Mouse (Mus musculus): ENCODE results near the gene Dtd1. TPM values are rescaled to one million over a fixed set of nuclear protein-coding genes. Genes with fewer than 3 reads are reported as not detected.

Dtd1 gene
- polyA plus RNA-seq, 1 experiment: 10.5 TPM

DNA sequence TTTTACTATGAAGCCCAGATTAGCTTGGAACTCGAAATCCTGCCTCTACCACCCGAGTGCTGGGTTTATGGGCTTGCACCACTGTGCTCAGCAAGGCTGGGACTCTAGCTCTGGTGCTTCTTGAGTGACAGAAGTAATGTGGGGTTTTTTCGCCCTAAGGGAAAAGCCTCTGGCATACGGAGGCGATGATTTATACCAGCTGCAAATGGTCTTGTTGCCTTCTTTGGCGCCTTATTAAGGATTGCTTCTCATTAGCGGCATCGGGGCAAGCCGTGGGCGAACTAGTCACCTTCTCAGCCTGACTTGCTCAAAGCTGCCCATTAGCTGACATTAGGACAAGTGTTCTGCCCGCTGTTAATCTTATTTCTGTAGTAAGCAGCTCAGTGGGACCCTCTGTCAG lies 100.9 kb downstream of the Dtd1 start:
- TF ChIP-seq CEBPB (IDR thresholded peaks at IDR 0.05; ENCODE audit: insufficient read depth, poor library complexity, severe bottlenecking) (no peak), POLR2A (IDR thresholded peaks at IDR 0.05; ENCODE audit: insufficient read length, low read depth) (no peak), MYOG (IDR thresholded peaks at IDR 0.05; ENCODE audit: control insufficient read depth in 1 of 3, insufficient read depth in 1 of 3, insufficient read length in 2 of 3, low read depth in 2 of 3) (no peak), MAX (IDR thresholded peaks at IDR 0.05; ENCODE audit: low read depth) (no peak), E2F4 (IDR thresholded peaks at IDR 0.05; ENCODE audit: insufficient read depth) (no peak), TCF12 (IDR thresholded peaks at IDR 0.05; ENCODE audit: insufficient read depth, poor library complexity, severe bottlenecking) (no peak), TCF3 (IDR thresholded peaks at IDR 0.05; ENCODE audit: insufficient read length, low read depth) (no peak), POLR2AphosphoS2 (IDR thresholded peaks at IDR 0.05; ENCODE audit: insufficient read length, low read depth) (no peak), USF1 (IDR thresholded peaks at IDR 0.05; ENCODE audit: low read depth) (no peak), MYOD1 (IDR thresholded peaks at IDR 0.05; ENCODE audit: control insufficient read depth in 1 of 3, insufficient read length in 2 of 3, low read depth in 2 of 3) (no peak), REST (IDR thresholded peaks at IDR 0.05; ENCODE audit: insufficient read depth, insufficient read length) (no peak)
- Histone ChIP-seq H3K4me2 (ENCODE audit: low read depth) (no peak overlapping the region), H3K4me3 (no peak overlapping the region)

DNA sequence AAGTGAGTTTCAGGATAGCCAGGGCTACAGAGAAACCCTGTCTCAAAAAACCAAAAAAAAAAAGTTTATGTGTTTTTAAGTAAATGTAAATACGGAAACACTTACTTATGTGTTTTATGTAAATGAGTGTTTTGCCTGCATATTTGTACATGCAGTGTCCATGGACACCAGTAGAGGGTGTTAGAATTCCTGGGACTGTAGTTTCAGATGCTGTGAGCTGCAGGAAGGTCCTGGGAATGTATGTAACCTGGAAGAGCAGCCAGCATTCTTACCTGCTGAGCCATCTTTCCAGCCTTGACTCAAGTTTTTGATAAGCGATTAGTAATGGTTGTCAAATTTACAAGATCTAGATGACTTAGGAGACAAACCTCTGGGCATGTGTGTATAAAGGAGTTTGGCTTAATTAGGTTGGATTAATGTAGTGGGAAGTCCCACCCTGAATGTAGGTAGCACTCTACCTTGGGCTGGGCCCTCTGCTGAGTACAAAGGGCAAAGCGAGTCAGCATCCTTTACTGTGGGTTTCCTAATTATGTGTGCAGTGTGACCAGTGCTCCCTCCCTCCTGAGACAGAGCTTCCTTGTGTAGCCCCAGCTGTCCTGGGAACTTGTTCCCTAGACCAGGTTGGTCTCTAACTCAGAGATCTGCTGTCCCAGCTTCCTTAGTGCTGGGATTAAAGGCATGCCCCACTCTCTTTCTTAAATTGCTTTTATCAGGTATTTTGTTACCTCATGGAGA lies 101.9 kb downstream of the Dtd1 start:
- H3K79me2 ChIP-seq (ENCODE audit: control insufficient read depth, insufficient read depth): no peaks in the 10 kb centered on the region
- no peaks in the 10 kb centered on the region for H3K36me3 ChIP-seq (ENCODE audit: control insufficient read depth, insufficient read depth)
- TF ChIP-seq TCF12 (IDR thresholded peaks at IDR 0.05; ENCODE audit: insufficient read depth, poor library complexity, severe bottlenecking) (no peak), MAX (IDR thresholded peaks at IDR 0.05; ENCODE audit: low read depth) (no peak), CEBPB (IDR thresholded peaks at IDR 0.05; ENCODE audit: insufficient read depth, poor library complexity, severe bottlenecking) (no peak), TCF3 (IDR thresholded peaks at IDR 0.05; ENCODE audit: insufficient read length, low read depth) (no peak), MYOD1 (IDR thresholded peaks at IDR 0.05; ENCODE audit: control insufficient read depth in 1 of 3, insufficient read length in 2 of 3, low read depth in 2 of 3) (no peak), USF1 (IDR thresholded peaks at IDR 0.05; ENCODE audit: low read depth) (no peak), MYOG (IDR thresholded peaks at IDR 0.05; ENCODE audit: control insufficient read depth in 1 of 3, insufficient read depth in 1 of 3, insufficient read length in 2 of 3, low read depth in 2 of 3) (no peak), POLR2AphosphoS2 (IDR thresholded peaks at IDR 0.05; ENCODE audit: insufficient read length, low read depth) (no peak), SRF (IDR thresholded peaks at IDR 0.05; ENCODE audit: control insufficient read depth, insufficient read length, low read depth) (no peak), E2F4 (IDR thresholded peaks at IDR 0.05; ENCODE audit: insufficient read depth) (no peak), REST (IDR thresholded peaks at IDR 0.05; ENCODE audit: insufficient read depth, insufficient read length) (no peak), POLR2A (IDR thresholded peaks at IDR 0.05; ENCODE audit: insufficient read length, low read depth) (no peak)
- no peaks in the 10 kb centered on the region for H3K27me3 ChIP-seq (ENCODE audit: control insufficient read depth, insufficient read depth, insufficient read length)
- H3K4me3 ChIP-seq: no peak overlapping the region
- no peak overlapping the region for H3ac ChIP-seq (ENCODE audit: control insufficient read depth, insufficient read length)
- H3K4me2 ChIP-seq (ENCODE audit: low read depth): no peak overlapping the region

More for the DNA sequence above, 100.9 kb downstream of the Dtd1 start:
- H3ac ChIP-seq (ENCODE audit: control insufficient read depth, insufficient read length): no peak overlapping the region
- H3K27me3 ChIP-seq (ENCODE audit: control insufficient read depth, insufficient read depth, insufficient read length): no peaks in the 10 kb centered on the region
- H3K79me2 ChIP-seq (ENCODE audit: control insufficient read depth, insufficient read depth): no peaks in the 10 kb centered on the region
- no peaks in the 10 kb centered on the region for H3K36me3 ChIP-seq (ENCODE audit: control insufficient read depth, insufficient read depth)

DNA sequence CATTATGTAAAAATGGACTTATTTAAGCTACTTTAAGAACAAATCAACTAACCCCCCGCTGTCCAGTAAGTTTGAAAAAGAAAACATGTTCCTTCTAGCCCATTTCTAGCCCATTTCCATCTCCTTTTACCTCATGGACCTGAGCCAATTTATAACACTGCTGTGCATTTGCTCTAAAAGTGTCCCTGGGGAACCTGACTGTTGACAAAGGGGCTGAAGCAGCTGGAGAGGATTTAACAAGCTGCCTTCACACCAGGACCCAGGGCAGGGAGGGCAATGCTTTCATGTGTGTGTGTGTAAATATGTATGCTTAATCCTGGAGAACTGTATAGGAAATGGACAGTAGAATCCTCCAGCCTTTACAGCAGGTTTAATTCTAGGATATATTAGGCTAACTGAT lies 109.6 kb downstream of the Dtd1 start:
- H3ac ChIP-seq (ENCODE audit: control insufficient read depth, insufficient read length): no peak overlapping the region
- no peaks in the 10 kb centered on the region for H3K79me2 ChIP-seq (ENCODE audit: control insufficient read depth, insufficient read depth)
- no peak overlapping the region for H3K4me3 ChIP-seq
- TF ChIP-seq REST (IDR thresholded peaks at IDR 0.05; ENCODE audit: insufficient read depth, insufficient read length) (no peak), TCF3 (IDR thresholded peaks at IDR 0.05; ENCODE audit: insufficient read length, low read depth) (no peak), MYOG (IDR thresholded peaks at IDR 0.05; ENCODE audit: control insufficient read depth in 1 of 3, insufficient read depth in 1 of 3, insufficient read length in 2 of 3, low read depth in 2 of 3) (no peak), SRF (IDR thresholded peaks at IDR 0.05; ENCODE audit: control insufficient read depth, insufficient read length, low read depth) (no peak), POLR2AphosphoS2 (IDR thresholded peaks at IDR 0.05; ENCODE audit: insufficient read length, low read depth) (no peak), MAX (IDR thresholded peaks at IDR 0.05; ENCODE audit: low read depth) (no peak), TCF12 (IDR thresholded peaks at IDR 0.05; ENCODE audit: insufficient read depth, poor library complexity, severe bottlenecking) (no peak), CEBPB (IDR thresholded peaks at IDR 0.05; ENCODE audit: insufficient read depth, poor library complexity, severe bottlenecking) (no peak), USF1 (IDR thresholded peaks at IDR 0.05; ENCODE audit: low read depth) (no peak), POLR2A (IDR thresholded peaks at IDR 0.05; ENCODE audit: insufficient read length, low read depth) (no peak), MYOD1 (IDR thresholded peaks at IDR 0.05; ENCODE audit: control insufficient read depth in 1 of 3, insufficient read length in 2 of 3, low read depth in 2 of 3) (no peak), E2F4 (IDR thresholded peaks at IDR 0.05; ENCODE audit: insufficient read depth) (no peak)
- H3K36me3 ChIP-seq (ENCODE audit: control insufficient read depth, insufficient read depth): no peaks in the 10 kb centered on the region
- no peaks in the 10 kb centered on the region for H3K27me3 ChIP-seq (ENCODE audit: control insufficient read depth, insufficient read depth, insufficient read length)
- no peak overlapping the region for H3K4me2 ChIP-seq (ENCODE audit: low read depth)

DNA sequence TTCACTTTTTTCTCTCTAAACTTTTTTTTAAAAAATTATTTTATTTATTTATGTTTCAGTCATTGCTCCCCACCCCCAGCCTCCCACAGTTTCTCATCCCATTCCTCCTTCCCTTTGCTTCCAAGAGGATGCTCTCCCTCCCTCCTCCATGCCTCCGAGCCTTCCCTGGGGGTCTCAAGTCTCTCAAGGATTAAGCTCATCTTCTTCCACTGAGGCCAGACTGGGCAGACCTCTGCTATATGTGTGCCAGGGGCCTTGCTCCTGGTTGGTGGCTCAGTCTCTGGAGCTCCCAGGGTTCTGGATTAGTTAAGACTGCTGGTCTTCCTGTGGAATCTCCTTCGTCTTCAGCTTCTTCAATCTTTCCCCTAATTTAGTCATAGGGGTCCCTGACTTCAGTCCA lies 110.0 kb downstream of the Dtd1 start:
- Histone ChIP-seq H3K36me3 (ENCODE audit: control insufficient read depth, insufficient read depth) (no peaks in the 10 kb centered on the region), H3K4me2 (ENCODE audit: low read depth) (no peak overlapping the region), H3K79me2 (ENCODE audit: control insufficient read depth, insufficient read depth) (no peaks in the 10 kb centered on the region)

More for the DNA sequence above, 110.0 kb downstream of the Dtd1 start:
- H3K27me3 ChIP-seq (ENCODE audit: control insufficient read depth, insufficient read depth, insufficient read length): no peaks in the 10 kb centered on the region
- H3K4me3 ChIP-seq: no peak overlapping the region
- TF ChIP-seq POLR2AphosphoS2 (IDR thresholded peaks at IDR 0.05; ENCODE audit: insufficient read length, low read depth) (no peak), MYOD1 (IDR thresholded peaks at IDR 0.05; ENCODE audit: control insufficient read depth in 1 of 3, insufficient read length in 2 of 3, low read depth in 2 of 3) (no peak), TCF12 (IDR thresholded peaks at IDR 0.05; ENCODE audit: insufficient read depth, poor library complexity, severe bottlenecking) (no peak), SRF (IDR thresholded peaks at IDR 0.05; ENCODE audit: control insufficient read depth, insufficient read length, low read depth) (no peak), MYOG (IDR thresholded peaks at IDR 0.05; ENCODE audit: control insufficient read depth in 1 of 3, insufficient read depth in 1 of 3, insufficient read length in 2 of 3, low read depth in 2 of 3) (no peak), REST (IDR thresholded peaks at IDR 0.05; ENCODE audit: insufficient read depth, insufficient read length) (no peak), CEBPB (IDR thresholded peaks at IDR 0.05; ENCODE audit: insufficient read depth, poor library complexity, severe bottlenecking) (no peak), MAX (IDR thresholded peaks at IDR 0.05; ENCODE audit: low read depth) (no peak), POLR2A (IDR thresholded peaks at IDR 0.05; ENCODE audit: insufficient read length, low read depth) (no peak), E2F4 (IDR thresholded peaks at IDR 0.05; ENCODE audit: insufficient read depth) (no peak), TCF3 (IDR thresholded peaks at IDR 0.05; ENCODE audit: insufficient read length, low read depth) (no peak), USF1 (IDR thresholded peaks at IDR 0.05; ENCODE audit: low read depth) (no peak)
- H3ac ChIP-seq (ENCODE audit: control insufficient read depth, insufficient read length): no peak overlapping the region
